Mouse (Mus musculus) stomach, embryonic 16.5 days (tissue): ENCODE results near the gene Med13. TPM values are rescaled to one million over a fixed set of nuclear protein-coding genes. Genes with fewer than 3 reads are reported as not detected.

ENCODE experiments used
- ATAC-seq: fragments of 200-750 bp; cut with Nextera tagmentation; 2 replicates; pipeline ENCODE4 v1.8.0; 2017; ENCODE audit warnings: moderate number of reproducible peaks, moderate TSS enrichment; ENCODE audit not compliant: insufficient read depth, low FRiP score
- H3K27ac ChIP-seq: fragments of 300-500 bp; sonication (generic); 2 replicates; pipeline ENCODE4 v1.5.1; 2014; ENCODE audit warnings: low read length
- H3K27me3 ChIP-seq: fragments of 300-500 bp; sonication (generic); 2 replicates; pipeline ENCODE4 v1.6.1; 2014; ENCODE audit warnings: low read length, control low read depth, mixed read lengths; ENCODE audit not compliant: control insufficient read depth, insufficient read depth
- H3K36me3 ChIP-seq: fragments of 300-500 bp; sonication (generic); 2 replicates; pipeline ENCODE4 v1.6.1; 2014; ENCODE audit warnings: low read length; ENCODE audit not compliant: control insufficient read depth, insufficient read depth
- H3K4me1 ChIP-seq: fragments of 300-500 bp; sonication (generic); 2 replicates; pipeline ENCODE4 v1.6.1; 2014; ENCODE audit warnings: low read length, control low read depth, mixed read lengths; ENCODE audit not compliant: control insufficient read depth, insufficient read depth
- H3K4me2 ChIP-seq: fragments of 300-500 bp; sonication (generic); 2 replicates; pipeline ENCODE4 v1.6.1; 2014; ENCODE audit warnings: low read depth, low read length, mixed read lengths
- H3K4me3 ChIP-seq: fragments of 300-500 bp; sonication (generic); replicated peaks from 2 replicates; pipeline ENCODE4 v1.5.1; 2014; ENCODE audit warnings: mild to moderate bottlenecking, low read length
- H3K9ac ChIP-seq: fragments of 300-500 bp; sonication (generic); 2 replicates; pipeline ENCODE4 v1.6.1; 2014; ENCODE audit warnings: low read length
- H3K9me3 ChIP-seq: fragments of 300-500 bp; sonication (generic); replicated peaks from 2 replicates; pipeline ENCODE4 v1.6.1; 2016; ENCODE audit warnings: low read length, control low read depth; ENCODE audit not compliant: control insufficient read depth
- WGBS: fragments of 180-500 bp; shearing (Covaris S2); extraction: QIAGEN DNeasy Blood & Tissue Kit; methylation state at CpG from one replicate; pipeline ENCODE4 v1.1.7; 2014; 5-methylcytosine and 5-hydroxymethylcytosine counted together
- polyA plus RNA-seq: library from polyadenylated mRNA; unstranded; fragments of >200 nt; fragmentation: Nextera tagmentation; extraction: Ambion mirVana; gene quantifications from 2 replicates; pipeline ENCODE4 v1.2.1, GENCODE M21; 2015

Med13 gene
- polyA plus RNA-seq, 1 experiment from 2014 or later = 9.1 TPM

DNA sequence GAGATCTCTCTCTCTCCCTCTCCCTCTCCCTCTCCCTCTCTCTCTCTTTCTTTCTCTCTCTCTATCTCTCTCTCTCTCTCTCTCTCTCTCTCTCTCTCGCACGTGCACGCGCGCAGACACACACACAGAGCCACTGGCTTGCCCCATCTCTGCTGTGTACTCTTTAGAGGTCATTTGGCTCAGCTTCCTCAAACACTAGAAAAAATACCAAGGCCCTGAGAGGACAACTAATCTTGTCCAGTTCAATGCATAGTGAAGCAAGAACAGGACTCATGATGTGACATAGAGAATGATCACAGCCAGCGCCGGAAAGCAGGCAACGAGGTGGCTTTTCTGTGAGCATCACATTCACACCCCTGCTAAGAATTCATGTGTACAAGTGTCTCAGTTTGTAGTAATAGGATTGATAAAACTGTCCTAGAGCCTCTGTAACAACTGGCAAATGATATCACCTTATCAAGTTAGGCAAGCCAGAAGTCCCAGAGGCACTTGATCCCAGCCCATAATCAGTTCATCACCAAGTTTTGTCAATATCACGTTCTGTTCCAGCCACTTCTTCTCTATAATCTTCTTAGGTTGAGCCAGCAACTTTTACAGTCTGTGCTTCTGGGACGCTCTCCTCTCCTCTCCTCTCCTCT lies 25.2 kb upstream of the Med13 start:
- Histone ChIP-seq H3K9me3 (no peaks in the 10 kb centered on the region), H3K27ac (no peak overlapping the region), H3K36me3 (no peaks in the 10 kb centered on the region), H3K4me3 (no peak overlapping the region), H3K9ac (no peak overlapping the region), H3K4me2 (no peak overlapping the region), H3K27me3 (no peaks in the 10 kb centered on the region), H3K4me1 (peaks cover 12% of the 10 kb centered on the region)
- ATAC-seq = no peak
- 85% methylated on average over 10 of the region's 10 CpGs for WGBS

DNA sequence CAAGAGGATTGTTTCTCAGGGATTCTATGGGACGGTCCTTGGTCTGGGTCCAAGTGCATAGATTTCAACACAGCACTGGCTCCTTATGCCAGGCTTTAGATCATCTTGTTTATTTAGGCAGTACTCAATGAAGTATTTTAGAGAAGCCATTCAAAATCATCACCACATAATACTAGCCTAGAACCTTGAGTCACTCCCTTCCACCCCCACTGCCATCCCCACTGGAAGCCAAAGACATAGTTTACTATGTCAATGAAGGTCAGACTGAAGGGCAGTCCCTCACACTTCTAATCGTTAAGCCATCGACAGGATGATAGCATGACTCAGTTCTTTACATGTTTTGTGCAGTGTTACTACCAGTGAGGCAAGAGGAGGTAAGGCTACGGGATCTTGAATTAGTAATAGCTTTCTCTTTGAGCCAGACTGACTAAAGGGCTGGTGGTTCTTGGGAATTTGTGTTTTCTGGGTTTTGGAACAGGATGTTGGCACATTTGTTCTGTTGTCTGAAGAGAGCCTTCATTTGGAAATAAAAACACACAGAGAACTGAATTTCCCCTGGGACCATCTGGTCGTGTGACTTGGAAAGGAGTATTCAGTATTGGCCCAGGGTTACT lies 24.2 kb upstream of the Med13 start:
- Histone ChIP-seq H3K9me3 (no peaks in the 10 kb centered on the region), H3K36me3 (no peaks in the 10 kb centered on the region), H3K9ac (no peak overlapping the region), H3K27ac (peak overlapping the region; percentile 37; the same call in 1 of the 2 replicates), H3K4me3 (no peak overlapping the region), H3K4me2 (no peak overlapping the region), H3K4me1 (peaks cover 14% of the 10 kb centered on the region), H3K27me3 (no peaks in the 10 kb centered on the region)
- ATAC-seq = no peak
- 67% methylated on average over 5 of the region's 5 CpGs for WGBS

DNA sequence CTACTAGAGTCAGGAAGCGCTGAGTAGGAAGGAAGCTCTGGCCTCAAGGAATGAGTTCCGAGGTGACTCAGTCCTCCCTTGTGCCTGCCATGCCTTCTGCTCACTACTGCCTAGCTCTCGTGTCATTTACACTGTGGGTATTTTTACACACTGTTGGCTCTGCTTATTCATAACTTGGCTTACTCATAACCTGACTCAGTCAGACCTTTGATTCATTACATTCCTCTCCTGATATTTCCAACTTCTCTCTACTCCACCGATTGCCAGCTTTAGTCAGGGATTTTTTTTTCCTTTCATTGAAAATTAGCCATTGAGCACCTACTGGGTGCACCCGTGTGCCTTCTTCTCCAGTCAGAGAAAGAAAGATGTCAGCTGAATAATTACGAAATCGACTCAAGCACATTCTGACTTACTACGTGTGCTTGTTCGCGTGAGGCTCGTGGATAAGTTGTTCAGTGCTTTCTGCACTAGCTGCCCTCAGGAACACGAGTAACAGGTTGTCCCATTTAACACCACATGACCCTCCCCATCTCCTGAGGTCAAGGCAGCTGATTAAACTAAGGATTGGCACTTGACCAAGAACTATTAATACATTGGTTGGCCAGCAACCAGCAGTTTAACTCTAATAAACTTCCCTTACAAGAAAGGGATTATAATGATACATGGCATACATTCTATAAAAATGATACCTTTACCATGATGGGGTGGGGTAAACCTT lies 23.3 kb upstream of the Med13 start:
- Histone ChIP-seq H3K36me3 (no peaks in the 10 kb centered on the region), H3K4me3 (no peak overlapping the region), H3K27ac (peak overlapping the region; percentile 64), H3K27me3 (no peaks in the 10 kb centered on the region), H3K9me3 (no peaks in the 10 kb centered on the region), H3K4me1 (peaks cover 19% of the 10 kb centered on the region), H3K4me2 (no peak overlapping the region), H3K9ac (no peak overlapping the region)
- 64% methylated on average over 12 of the region's 12 CpGs for WGBS
- ATAC-seq = peak; percentile 76

DNA sequence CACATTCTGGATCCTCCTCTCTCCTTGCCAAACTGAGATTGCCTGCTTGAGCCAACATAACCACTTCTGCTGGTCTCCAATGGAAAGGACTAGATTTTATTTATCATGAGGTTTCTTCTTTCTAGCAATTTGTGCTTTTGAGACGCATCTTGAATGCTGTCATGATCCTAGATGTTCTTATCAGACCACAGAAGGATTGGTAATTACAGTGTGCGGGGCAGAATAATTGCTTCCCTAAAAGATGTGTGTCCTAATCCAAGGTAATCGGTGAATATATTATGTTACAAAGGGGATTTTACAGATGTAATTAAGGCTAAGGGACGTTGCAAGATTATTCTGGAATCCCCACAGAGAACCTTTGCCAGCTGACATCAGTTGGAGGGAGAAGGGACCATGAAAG lies 21.6 kb upstream of the Med13 start:
- H3K27ac ChIP-seq = no peak overlapping the region
- WGBS = 69% methylated on average over 4 of the region's 4 CpGs
- no peaks in the 10 kb centered on the region for H3K36me3 ChIP-seq
- no peak overlapping the region for H3K4me2 ChIP-seq
- H3K4me3 ChIP-seq = no peak overlapping the region
- no peak for ATAC-seq
- no peak overlapping the region for H3K9ac ChIP-seq
- no peaks in the 10 kb centered on the region for H3K9me3 ChIP-seq
- no peaks in the 10 kb centered on the region for H3K27me3 ChIP-seq
- peaks cover 19% of the 10 kb centered on the region for H3K4me1 ChIP-seq

DNA sequence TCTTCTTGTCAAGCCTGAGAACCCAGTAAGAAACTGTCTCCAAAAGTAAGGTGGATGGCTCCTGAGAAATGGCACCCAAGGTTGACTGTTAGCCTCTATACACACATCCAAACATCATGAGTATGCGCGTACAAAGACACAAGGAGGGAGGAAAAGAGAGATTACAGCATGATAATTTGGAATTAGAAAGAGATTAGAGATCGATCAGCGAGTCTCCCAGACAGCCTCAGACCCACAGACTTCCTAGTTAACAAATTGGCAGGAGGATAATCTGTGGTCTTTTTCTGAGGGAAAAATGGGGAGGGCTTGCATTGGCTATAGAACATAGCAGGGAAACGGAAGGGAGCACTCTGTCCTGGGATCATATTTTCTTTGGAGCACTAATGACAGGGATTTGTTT lies 20.4 kb upstream of the Med13 start:
- Histone ChIP-seq H3K4me1 (peaks cover 19% of the 10 kb centered on the region), H3K27ac (no peak overlapping the region), H3K4me2 (no peak overlapping the region), H3K9ac (no peak overlapping the region), H3K27me3 (no peaks in the 10 kb centered on the region), H3K4me3 (no peak overlapping the region), H3K36me3 (no peaks in the 10 kb centered on the region), H3K9me3 (no peaks in the 10 kb centered on the region)
- ATAC-seq = no peak
- WGBS = 87% methylated on average over 5 of the region's 5 CpGs

DNA sequence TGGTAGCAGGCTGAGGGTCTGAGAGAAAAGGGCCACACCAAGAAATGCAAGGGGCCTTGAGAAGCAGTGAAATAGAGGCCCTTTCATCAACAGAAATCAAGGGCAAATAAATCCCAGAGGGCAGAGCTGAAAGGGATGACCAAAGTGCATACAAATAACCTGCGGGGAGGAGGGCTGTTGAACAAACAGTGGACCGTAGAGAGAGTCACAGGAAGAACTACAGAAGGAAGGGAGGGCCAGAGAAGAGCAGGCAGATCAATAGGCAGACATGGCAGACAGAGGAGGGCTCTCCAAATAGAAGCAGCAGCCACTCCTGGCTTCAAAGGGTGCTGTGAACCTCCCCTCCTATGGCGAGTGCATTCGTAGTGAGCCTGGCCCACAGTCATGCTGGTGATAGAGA lies 19.3 kb upstream of the Med13 start:
- no peaks in the 10 kb centered on the region for H3K27me3 ChIP-seq
- WGBS = 61% methylated on average over 4 of the region's 4 CpGs
- no peak overlapping the region for H3K27ac ChIP-seq
- H3K4me1 ChIP-seq = peaks cover 19% of the 10 kb centered on the region
- H3K9me3 ChIP-seq = no peaks in the 10 kb centered on the region
- no peak overlapping the region for H3K4me2 ChIP-seq
- no peak overlapping the region for H3K4me3 ChIP-seq
- no peak for ATAC-seq
- H3K9ac ChIP-seq = no peak overlapping the region
- H3K36me3 ChIP-seq = no peaks in the 10 kb centered on the region

DNA sequence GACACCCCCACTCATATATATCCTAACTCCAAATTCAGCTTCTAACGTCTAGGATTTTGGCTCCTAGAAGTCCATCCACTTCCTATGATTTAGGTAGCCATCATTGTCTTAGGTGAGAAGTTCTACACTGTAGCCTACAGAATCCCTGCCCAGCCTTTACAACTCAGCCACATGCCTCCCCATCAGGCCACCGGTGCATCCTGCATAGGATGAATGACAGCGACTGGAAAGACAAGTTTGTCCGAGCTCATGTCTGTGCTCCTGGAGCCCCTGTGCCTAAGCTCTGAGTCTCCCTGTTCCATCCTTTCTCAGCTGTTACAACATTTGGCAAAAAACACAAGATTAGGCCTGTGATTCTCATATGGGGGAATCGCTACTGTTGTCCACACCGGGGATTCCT lies 17.7 kb upstream of the Med13 start:
- 86% methylated on average over 6 of the region's 6 CpGs for WGBS
- H3K4me2 ChIP-seq = no peak overlapping the region
- no peak overlapping the region for H3K4me3 ChIP-seq
- ATAC-seq = no peak
- no peak overlapping the region for H3K9ac ChIP-seq
- H3K27ac ChIP-seq = no peak overlapping the region
- no peaks in the 10 kb centered on the region for H3K9me3 ChIP-seq
- no peaks in the 10 kb centered on the region for H3K27me3 ChIP-seq
- no peaks in the 10 kb centered on the region for H3K36me3 ChIP-seq
- peaks cover 7% of the 10 kb centered on the region for H3K4me1 ChIP-seq

DNA sequence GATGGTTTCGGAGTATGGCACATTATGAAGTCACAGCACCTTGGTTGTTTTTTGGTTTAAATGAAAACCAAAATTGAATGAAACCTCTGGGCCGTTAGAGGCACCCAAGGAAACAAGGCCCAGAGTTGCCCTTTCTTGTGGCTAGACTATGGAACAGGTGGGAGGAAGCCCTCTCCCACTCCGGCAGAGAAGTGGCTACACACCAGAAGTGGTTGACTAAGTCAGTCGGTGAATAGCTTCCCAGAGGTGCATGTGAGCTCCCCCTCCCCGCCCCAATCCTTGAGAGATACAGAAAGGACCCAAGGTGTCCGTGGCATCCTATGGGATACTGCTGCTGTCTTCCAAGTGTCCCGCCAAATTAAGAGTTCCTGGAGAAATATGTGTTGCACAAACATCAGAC lies 13.9 kb upstream of the Med13 start:
- no peaks in the 10 kb centered on the region for H3K27me3 ChIP-seq
- H3K36me3 ChIP-seq = no peaks in the 10 kb centered on the region
- H3K4me2 ChIP-seq = no peak overlapping the region
- H3K27ac ChIP-seq = no peak overlapping the region
- H3K9ac ChIP-seq = no peak overlapping the region
- H3K9me3 ChIP-seq = no peaks in the 10 kb centered on the region
- no peak for ATAC-seq
- no peak overlapping the region for H3K4me3 ChIP-seq
- WGBS = 70% methylated on average over 7 of the region's 7 CpGs
- peaks cover 2% of the 10 kb centered on the region for H3K4me1 ChIP-seq

DNA sequence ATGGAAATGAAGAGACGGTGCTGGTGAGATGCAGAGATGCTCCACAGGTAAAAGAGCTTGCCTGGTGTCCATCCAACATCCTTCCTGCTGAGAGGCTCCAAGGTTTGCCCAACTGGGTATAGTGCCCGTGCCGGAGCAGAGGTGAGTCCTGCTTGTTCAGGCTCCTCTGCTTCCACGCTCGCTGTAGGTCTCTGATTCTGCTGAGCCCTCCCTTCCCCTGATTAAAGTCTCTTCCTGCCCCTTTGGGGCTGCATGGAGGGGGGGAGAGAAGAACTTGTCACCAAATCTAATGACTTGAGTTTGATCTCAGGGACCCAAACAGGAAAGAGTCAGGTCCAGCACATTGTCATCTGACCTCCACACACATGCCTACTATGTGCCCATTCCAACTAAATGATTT lies 12.5 kb upstream of the Med13 start:
- H3K9me3 ChIP-seq = no peaks in the 10 kb centered on the region
- no peaks in the 10 kb centered on the region for H3K36me3 ChIP-seq
- H3K27ac ChIP-seq = no peak overlapping the region
- no peak overlapping the region for H3K9ac ChIP-seq
- H3K4me1 ChIP-seq = no peaks in the 10 kb centered on the region
- no peak overlapping the region for H3K4me2 ChIP-seq
- 90% methylated on average over 5 of the region's 5 CpGs for WGBS
- no peak overlapping the region for H3K4me3 ChIP-seq
- no peak for ATAC-seq
- no peaks in the 10 kb centered on the region for H3K27me3 ChIP-seq
